Mouse (Mus musculus): Measurements from ENCODE around the gene Fam129b.

- TF ChIP-seq CTCF (IDR thresholded peaks at IDR 0.05; ENCODE audit: borderline replicate concordance, extremely low read depth, insufficient read depth, insufficient read length) (no peak), POLR2A (IDR thresholded peaks at IDR 0.05; ENCODE audit: borderline replicate concordance, extremely low read depth, insufficient read depth, insufficient read length, poor library complexity, severe bottlenecking) (no peak)
Measured at GRCm38 (mm10) chr2:32971235-32971634, 95.3 kb downstream of the Fam129b start.
